Mouse (Mus musculus): ENCODE results near the gene Kcnc1.

- TF ChIP-seq CTCF (IDR thresholded peaks at IDR 0.05; ENCODE audit: borderline replicate concordance, insufficient read depth, low read depth, low read length) (no peak), POLR2A (IDR thresholded peaks at IDR 0.05; ENCODE audit: borderline replicate concordance, insufficient read depth, low read length) (no peak)
Measured at GRCm38 (mm10) chr7:46487354-46487753, 91.1 kb downstream of the Kcnc1 start.
